Mouse (Mus musculus): ENCODE measurements at regions not wholly inside any gene's neighbourhood (a gene's known extent, or its start where the extent isn't known, plus 50 kb on each side); places are given as distances from the start of the nearest gene placed in this dataset.

DNA sequence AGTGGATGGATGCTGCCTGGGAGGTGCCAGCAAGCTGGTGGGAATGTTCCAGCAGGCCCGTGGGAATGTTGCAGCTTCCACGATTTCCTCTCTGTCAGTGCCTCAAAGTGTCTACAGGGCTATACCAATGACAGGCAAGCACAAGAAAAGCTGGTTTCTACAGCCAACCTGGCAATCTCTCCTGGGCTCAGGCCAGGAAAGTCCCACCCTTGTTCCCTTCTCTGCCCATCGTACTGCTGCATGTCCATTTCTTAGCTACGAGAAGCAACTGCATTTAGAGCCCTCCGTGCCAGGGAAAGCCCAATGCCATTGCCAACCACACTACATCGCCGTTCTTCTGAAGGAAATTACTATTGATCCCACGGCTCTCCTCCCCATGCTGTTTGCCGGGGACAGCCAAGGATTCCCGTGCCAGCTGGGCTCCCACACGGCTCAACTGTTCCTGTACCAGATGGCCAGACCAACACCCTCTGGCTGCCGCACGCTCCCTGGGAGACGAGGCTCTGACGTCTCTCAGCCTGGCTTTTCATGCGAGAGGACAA lies 359.7 kb downstream of the Bcor start:
- in situ Hi-C loops (cut with MboI; ENCODE audit: low pct_unique_long_range_greater_than_20kb in 1 of 2, low sequenced_read_pairs in 2 of 2, unreplicated experiment in 1 of 2): no loop called here

- in situ Hi-C loops (cut with MboI; ENCODE audit: low pct_unique_long_range_greater_than_20kb in 1 of 2, low sequenced_read_pairs in 2 of 2, unreplicated experiment in 1 of 2): no loop called here
Measured at GRCm38 (mm10) chrX:11801208-11801607, 358.9 kb downstream of the Bcor start.

DNA sequence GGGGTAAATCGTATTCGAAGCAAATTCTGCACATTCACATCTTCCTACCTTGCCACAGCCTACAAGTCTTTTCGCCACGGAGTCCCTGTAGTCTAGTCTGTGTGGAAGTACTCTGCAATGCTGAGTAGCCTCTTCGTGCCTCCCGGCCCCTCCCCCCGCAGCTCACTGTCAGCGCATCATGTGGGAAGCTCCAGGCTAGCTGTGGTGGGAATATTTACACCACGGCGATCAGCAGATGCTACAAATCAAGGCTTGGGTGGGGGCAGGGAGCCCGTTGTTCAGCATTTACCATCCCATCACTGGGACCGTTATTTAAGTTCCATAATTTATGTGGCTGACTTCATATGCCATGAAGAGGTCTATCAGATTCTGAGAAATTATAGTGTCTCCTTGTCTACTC lies 358.5 kb downstream of the Bcor start:
- in situ Hi-C loops (cut with MboI; ENCODE audit: low pct_unique_long_range_greater_than_20kb in 1 of 2, low sequenced_read_pairs in 2 of 2, unreplicated experiment in 1 of 2): no loop called here

GRCm38 (mm10) chrX:11802074-11802899 lies 357.9 kb downstream of the Bcor start:
- in situ Hi-C loops (cut with MboI; ENCODE audit: low pct_unique_long_range_greater_than_20kb in 1 of 2, low sequenced_read_pairs in 2 of 2, unreplicated experiment in 1 of 2): no loop called here

GRCm38 (mm10) chrX:11803239-11803638 lies 356.9 kb downstream of the Bcor start:
- in situ Hi-C loops (cut with MboI; ENCODE audit: low pct_unique_long_range_greater_than_20kb in 1 of 2, low sequenced_read_pairs in 2 of 2, unreplicated experiment in 1 of 2): no loop called here

DNA sequence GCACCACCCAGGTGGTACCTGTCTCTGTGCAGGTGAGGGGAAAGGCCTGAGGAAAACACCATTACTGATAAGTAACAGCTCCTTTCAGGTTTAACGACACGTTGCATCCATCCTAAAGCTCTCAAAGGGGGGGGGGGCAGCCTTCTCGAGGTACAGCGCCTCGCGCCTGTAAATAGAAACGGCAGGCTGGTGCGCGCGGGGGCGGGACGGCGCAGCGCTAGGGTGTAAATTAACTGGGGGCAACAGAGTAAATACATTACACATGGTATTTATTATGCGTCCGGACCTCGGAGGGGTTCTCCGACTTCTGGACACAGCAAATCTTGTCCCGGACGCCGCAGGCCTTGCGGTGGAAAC lies 353.3 kb downstream of the Bcor start:
- in situ Hi-C loops (cut with MboI; ENCODE audit: low pct_unique_long_range_greater_than_20kb in 1 of 2, low sequenced_read_pairs in 2 of 2, unreplicated experiment in 1 of 2): no loop called here

GRCm38 (mm10) chrX:11807253-11807882 lies 352.8 kb downstream of the Bcor start:
- in situ Hi-C loops (cut with MboI; ENCODE audit: low pct_unique_long_range_greater_than_20kb in 1 of 2, low sequenced_read_pairs in 2 of 2, unreplicated experiment in 1 of 2): no loop called here

DNA sequence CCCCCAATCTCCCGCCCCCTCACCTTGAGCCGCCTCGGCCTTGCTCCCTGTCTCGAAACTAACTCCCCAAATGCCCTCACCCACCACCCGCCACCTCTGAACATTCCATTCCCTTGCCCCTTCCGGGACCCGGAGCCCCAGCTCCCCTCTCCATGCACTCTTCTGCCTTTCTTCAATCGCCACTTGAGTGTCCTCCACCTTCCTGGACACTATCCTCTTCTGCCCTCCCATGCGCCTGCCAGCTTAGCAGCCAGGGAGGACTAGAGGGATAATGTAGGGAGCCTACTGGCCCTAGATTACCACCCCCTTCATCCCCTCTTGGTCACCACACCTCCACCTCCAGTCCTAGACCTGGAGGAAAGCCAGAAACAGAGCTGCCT lies 352.3 kb downstream of the Bcor start:
- in situ Hi-C loops (cut with MboI; ENCODE audit: low pct_unique_long_range_greater_than_20kb in 1 of 2, low sequenced_read_pairs in 2 of 2, unreplicated experiment in 1 of 2): no loop called here

DNA sequence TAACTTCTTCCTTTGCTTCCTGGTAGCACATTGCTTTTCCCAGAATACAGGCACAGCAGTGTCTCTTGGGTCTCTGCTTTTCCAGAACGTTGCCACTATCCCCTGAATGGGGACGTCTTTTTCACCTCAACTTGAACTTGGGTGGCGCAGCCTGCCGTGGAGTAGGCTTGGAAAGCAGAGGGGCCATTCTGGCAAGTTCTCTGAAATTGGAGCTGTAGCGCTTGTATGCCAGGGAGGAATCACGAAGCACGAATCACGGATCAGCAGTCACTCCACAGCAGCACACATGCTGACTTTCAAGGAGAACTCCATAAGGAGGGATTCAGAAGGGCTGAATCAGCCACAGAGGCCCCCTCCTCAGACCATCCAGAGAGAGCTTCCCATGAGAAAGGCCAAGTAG lies 351.2 kb downstream of the Bcor start:
- in situ Hi-C loops (cut with MboI; ENCODE audit: low pct_unique_long_range_greater_than_20kb in 1 of 2, low sequenced_read_pairs in 2 of 2, unreplicated experiment in 1 of 2): no loop called here

DNA sequence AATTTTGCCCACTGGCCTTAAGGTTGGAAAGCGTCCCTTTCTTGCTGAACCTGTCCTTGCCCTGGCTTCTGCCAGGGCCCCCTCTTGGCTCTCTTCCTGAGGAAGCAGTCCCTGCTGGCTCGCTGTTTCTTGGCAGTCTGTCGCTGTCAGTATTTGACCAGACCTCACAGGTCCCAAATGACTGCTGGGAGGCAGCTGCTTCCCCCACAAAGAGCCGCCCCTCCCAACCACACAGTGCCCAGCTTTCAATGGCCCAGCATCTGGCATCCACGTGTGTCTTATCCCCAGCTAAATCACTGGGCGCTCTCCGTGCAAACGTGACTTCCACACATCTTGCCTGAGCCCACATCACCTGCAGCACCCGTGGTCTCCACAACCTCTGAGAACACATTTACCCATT lies 345.3 kb downstream of the Bcor start:
- in situ Hi-C loops (cut with MboI; ENCODE audit: low pct_unique_long_range_greater_than_20kb in 1 of 2, low sequenced_read_pairs in 2 of 2, unreplicated experiment in 1 of 2): no loop called here

GRCm38 (mm10) chrX:11815864-11816263 lies 344.3 kb downstream of the Bcor start:
- in situ Hi-C loops (cut with MboI; ENCODE audit: low pct_unique_long_range_greater_than_20kb in 1 of 2, low sequenced_read_pairs in 2 of 2, unreplicated experiment in 1 of 2): no loop called here

GRCm38 (mm10) chrX:11818634-11819033 lies 341.5 kb downstream of the Bcor start:
- in situ Hi-C loops (cut with MboI; ENCODE audit: low pct_unique_long_range_greater_than_20kb in 1 of 2, low sequenced_read_pairs in 2 of 2, unreplicated experiment in 1 of 2): no loop called here

- in situ Hi-C loops (cut with MboI; ENCODE audit: low pct_unique_long_range_greater_than_20kb in 1 of 2, low sequenced_read_pairs in 2 of 2, unreplicated experiment in 1 of 2): no loop called here
Measured at GRCm38 (mm10) chrX:11821165-11821564, 339.0 kb downstream of the Bcor start.

DNA sequence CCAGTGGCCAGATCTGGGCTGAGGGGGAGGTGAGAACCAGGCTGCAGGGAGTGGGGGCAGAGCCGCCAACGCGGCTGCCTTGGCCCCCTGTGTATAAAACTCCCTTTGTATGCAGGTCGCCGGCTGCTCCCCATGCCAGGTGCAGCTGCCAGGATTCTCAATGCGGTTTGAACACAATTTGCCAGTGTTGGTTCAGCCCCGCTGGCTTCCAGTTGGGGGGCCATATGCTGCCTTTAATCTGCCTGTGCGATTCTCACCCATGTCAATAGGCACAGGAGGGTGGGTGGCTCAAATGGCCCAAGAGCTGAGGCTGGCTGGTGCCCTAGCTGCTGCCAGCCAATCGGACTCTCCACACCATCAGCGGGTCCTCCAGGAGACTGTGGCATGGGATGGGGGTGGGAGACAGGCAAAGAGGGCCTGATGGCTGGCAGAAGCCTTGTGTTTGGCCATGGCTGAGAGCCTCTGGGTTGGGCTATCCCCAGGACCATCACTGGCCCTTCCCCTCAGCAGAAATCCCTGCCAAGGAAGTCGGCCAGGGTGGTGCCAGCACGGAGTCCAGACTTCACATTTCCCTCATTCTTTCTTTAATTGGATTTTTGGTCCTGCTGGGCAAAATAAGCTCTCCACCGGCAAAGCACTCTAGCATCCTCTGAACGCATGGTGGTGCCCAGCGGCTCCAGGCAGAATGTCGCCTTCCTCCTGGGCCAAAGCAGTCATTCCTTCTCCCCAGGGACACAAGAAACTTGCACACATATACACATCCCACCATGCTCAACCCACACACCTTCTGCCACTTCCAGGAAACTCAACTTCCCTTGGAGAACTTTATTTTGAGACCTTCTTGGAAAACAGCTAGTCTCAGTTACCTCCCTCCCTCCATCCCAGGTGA lies 338.0 kb downstream of the Bcor start:
- in situ Hi-C loops (cut with MboI; ENCODE audit: low pct_unique_long_range_greater_than_20kb in 1 of 2, low sequenced_read_pairs in 2 of 2, unreplicated experiment in 1 of 2): no loop called here

- in situ Hi-C loops (cut with MboI; ENCODE audit: low pct_unique_long_range_greater_than_20kb in 1 of 2, low sequenced_read_pairs in 2 of 2, unreplicated experiment in 1 of 2): no loop called here
Measured at GRCm38 (mm10) chrX:11825948-11826347, 334.2 kb downstream of the Bcor start.

GRCm38 (mm10) chrX:11826737-11827408 lies 333.3 kb downstream of the Bcor start:
- in situ Hi-C loops (cut with MboI; ENCODE audit: low pct_unique_long_range_greater_than_20kb in 1 of 2, low sequenced_read_pairs in 2 of 2, unreplicated experiment in 1 of 2): no loop called here

DNA sequence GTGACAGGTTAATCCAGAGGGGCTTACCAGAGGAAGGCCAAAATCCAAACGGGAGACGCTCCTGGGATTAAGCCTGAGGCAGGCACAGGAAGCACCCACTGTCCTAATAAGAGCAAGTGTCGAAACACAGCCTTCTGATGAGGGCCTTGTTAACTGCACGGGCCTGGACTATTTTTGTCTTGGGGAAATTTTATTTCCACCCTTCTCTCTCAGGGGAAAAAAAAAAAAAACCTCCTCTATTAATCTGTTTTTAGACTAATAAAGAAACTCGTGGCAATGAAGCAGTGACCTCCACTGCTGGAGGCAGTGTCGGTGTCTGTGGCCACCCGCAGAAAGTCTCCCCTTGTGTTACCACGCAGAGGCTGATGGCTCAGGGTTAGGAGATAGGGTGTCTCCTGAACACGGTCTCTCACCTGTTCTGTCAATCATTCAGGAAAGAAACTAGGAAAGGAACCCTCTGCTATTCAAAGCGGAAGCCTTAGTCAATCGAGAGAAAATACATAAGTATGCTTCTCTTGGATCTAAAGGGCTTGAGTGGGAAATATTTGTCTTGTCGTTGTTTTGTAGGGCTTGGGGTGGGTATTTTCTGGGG lies 330.6 kb downstream of the Bcor start:
- in situ Hi-C loops (cut with MboI; ENCODE audit: low pct_unique_long_range_greater_than_20kb in 1 of 2, low sequenced_read_pairs in 2 of 2, unreplicated experiment in 1 of 2): no loop called here

GRCm38 (mm10) chrX:11837566-11837965 lies 322.6 kb downstream of the Bcor start:
- in situ Hi-C loops (cut with MboI; ENCODE audit: low pct_unique_long_range_greater_than_20kb in 1 of 2, low sequenced_read_pairs in 2 of 2, unreplicated experiment in 1 of 2): no loop called here

Measured in mouse embryonic stem cell (cell line).